Mouse (Mus musculus) forebrain, embryonic 13.5 days (tissue): ENCODE measurements around the gene Sept9. TPM values are rescaled to one million over a fixed set of nuclear protein-coding genes. Genes with fewer than 3 reads are reported as not detected.

ENCODE experiments used
- ATAC-seq: fragments of 200-750 bp; cut with Nextera tagmentation; 2 replicates; pipeline ENCODE4 v1.8.0; 2017
- H3K27ac ChIP-seq: fragments of 300-500 bp; sonication (generic); 2 replicates; pipeline ENCODE4 v1.5.1; 2015; ENCODE audit warnings: inconsistent platforms, mild to moderate bottlenecking, moderate library complexity
- H3K27me3 ChIP-seq: fragments of 300-500 bp; sonication (generic); 2 replicates; pipeline ENCODE4 v1.6.1; 2015; ENCODE audit warnings: mild to moderate bottlenecking, inconsistent platforms
- H3K36me3 ChIP-seq: fragments of 300-500 bp; sonication (generic); 2 replicates; pipeline ENCODE4 v1.6.1; 2015; ENCODE audit warnings: mild to moderate bottlenecking, inconsistent platforms; ENCODE audit not compliant: poor library complexity, severe bottlenecking
- H3K4me1 ChIP-seq: fragments of 300-500 bp; sonication (generic); 2 replicates; pipeline ENCODE4 v1.6.1; 2015; ENCODE audit warnings: inconsistent platforms
- H3K4me2 ChIP-seq: fragments of 300-500 bp; sonication (generic); 2 replicates; pipeline ENCODE4 v1.6.1; 2015; ENCODE audit warnings: inconsistent platforms, mild to moderate bottlenecking, moderate library complexity
- H3K4me3 ChIP-seq: fragments of 300-500 bp; sonication (generic); 2 replicates; pipeline ENCODE4 v1.5.1; 2015; ENCODE audit warnings: mild to moderate bottlenecking, inconsistent platforms
- H3K9ac ChIP-seq: fragments of 300-500 bp; sonication (generic); 2 replicates; pipeline ENCODE4 v1.6.1; 2015; ENCODE audit warnings: mild to moderate bottlenecking, inconsistent platforms
- H3K9me3 ChIP-seq: fragments of 300-500 bp; sonication (generic); replicated peaks from 2 replicates; pipeline ENCODE4 v1.6.1; 2016; ENCODE audit warnings: inconsistent platforms
- WGBS: fragments of 180-500 bp; shearing (Covaris S2); methylation state at CpG from one replicate; pipeline ENCODE4 v1.1.7; 2015; 5-methylcytosine and 5-hydroxymethylcytosine counted together
- polyA plus RNA-seq: library from polyadenylated mRNA; unstranded; fragments of >200 nt; fragmentation: Nextera tagmentation; extraction: Ambion mirVana; gene quantifications from 2 replicates; pipeline ENCODE4 v1.2.1, GENCODE M21; 2015

Sept9 gene
- polyA plus RNA-seq, 1 experiment from 2014 or later: 142 TPM

- no peaks in the 10 kb centered on the region for H3K9me3 ChIP-seq
- no peak overlapping the region for H3K9ac ChIP-seq
- H3K4me1 ChIP-seq: peaks cover 33% of the 10 kb centered on the region
- H3K27ac ChIP-seq: no peak overlapping the region
- WGBS: 94% methylated on average over 4 of the region's 4 CpGs
- H3K4me2 ChIP-seq: no peak overlapping the region
- no peaks in the 10 kb centered on the region for H3K27me3 ChIP-seq
- no peak for ATAC-seq
- H3K4me3 ChIP-seq: no peak overlapping the region
- no peaks in the 10 kb centered on the region for H3K36me3 ChIP-seq
Observed at GRCm38 (mm10) chr11:117251755-117252154, 52.3 kb downstream of the Sept9 start.

DNA sequence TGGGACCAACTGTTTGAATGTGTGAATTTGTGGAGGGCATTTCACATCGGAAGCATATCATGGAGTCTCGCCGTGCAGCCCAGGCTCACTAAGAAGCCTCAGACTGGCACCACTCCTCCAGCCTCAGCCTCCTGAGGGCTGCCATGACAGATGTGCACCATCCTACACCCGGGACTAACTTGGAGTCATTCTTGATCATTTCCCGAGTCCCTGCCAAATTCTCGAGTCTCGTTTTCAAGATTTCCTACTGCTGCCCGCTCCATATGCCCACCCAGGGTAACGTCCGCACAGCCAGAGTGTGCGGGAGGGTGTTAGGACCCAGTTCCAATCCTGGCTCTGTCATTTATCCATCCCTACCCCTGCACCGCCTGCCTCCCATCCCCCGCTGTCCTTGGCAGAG is 53.4 kb downstream of the Sept9 start:
- Histone ChIP-seq H3K4me2 (no peak overlapping the region), H3K4me3 (no peak overlapping the region), H3K27me3 (no peaks in the 10 kb centered on the region), H3K9me3 (no peaks in the 10 kb centered on the region), H3K36me3 (no peaks in the 10 kb centered on the region), H3K27ac (no peak overlapping the region), H3K4me1 (peaks cover 33% of the 10 kb centered on the region), H3K9ac (no peak overlapping the region)
- WGBS: 77% methylated on average over 13 of the region's 13 CpGs
- ATAC-seq: no peak

DNA sequence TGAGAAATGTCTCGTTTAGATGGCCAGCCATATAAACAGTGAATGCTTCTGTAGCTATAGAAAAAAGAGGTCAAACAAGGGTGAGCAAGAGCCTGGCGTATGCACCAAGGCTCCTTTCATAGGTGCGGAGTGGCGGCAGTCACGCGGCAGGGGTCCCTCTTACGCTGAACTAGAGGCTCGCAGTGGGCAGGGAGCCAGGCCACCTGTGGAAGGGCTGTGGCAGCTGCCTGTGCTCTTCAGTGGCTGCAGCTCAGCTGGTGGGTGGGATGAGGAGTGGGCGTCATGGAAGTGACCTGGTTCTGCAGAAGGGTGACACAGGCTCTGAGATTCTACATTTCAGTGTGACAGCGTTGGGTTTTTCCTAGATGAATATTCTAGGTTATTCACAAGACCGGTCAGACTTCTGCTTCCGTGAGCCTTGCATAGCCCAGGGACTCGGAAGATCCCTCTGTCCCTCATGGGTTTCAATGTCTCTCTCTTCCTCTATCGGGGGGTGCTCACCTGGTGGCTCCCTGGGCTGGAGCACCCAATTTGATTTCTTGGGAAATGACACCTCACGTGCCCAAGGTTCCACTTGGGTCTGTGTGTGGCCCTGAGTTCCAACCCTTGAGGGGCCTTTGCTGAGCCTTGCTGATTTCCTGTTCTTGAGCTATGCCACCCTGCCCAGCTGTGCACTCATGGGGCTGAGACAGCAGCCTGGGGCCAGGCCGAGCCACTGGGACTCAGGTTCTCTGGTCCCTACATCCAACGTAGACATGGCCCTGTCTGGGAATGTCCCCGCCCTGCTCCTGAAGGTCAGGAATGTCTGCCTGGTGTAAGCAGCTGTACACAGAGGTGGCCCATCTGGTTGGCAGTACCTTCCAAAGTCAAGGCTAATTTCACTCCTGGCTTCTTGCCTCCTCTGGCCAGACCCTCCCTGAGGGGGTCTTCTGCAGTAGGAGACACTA is 55.0 kb downstream of the Sept9 start:
- no peaks in the 10 kb centered on the region for H3K9me3 ChIP-seq
- peaks cover 19% of the 10 kb centered on the region for H3K4me1 ChIP-seq
- no peaks in the 10 kb centered on the region for H3K36me3 ChIP-seq
- WGBS: 58% methylated on average over 18 of the region's 18 CpGs
- no peak overlapping the region for H3K4me2 ChIP-seq
- ATAC-seq: no peak
- H3K27me3 ChIP-seq: no peaks in the 10 kb centered on the region
- no peak overlapping the region for H3K4me3 ChIP-seq
- no peak overlapping the region for H3K27ac ChIP-seq
- no peak overlapping the region for H3K9ac ChIP-seq

DNA sequence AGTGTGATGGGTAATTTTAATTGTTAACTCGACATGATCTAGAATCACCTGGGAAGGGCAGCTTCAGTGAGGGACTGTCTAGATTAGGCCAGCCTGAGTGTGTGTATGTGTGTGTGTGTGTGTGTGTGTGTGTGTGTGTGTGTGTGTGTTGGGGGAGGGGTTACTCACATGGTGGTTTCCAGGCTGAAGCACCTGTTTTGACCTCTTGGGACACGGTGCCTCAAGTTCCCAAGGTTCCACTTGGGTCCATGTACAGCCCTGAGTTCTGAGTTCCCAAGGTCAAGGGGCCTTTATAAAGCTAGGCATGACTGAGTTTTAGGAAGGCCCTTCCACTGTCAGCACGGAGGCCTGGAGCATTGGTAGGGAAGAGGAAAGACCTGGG is 55.6 kb downstream of the Sept9 start:
- Histone ChIP-seq H3K27ac (no peak overlapping the region), H3K4me1 (peaks cover 15% of the 10 kb centered on the region), H3K9ac (no peak overlapping the region), H3K36me3 (no peaks in the 10 kb centered on the region), H3K4me2 (no peak overlapping the region), H3K4me3 (no peak overlapping the region), H3K27me3 (no peaks in the 10 kb centered on the region), H3K9me3 (no peaks in the 10 kb centered on the region)
- no peak for ATAC-seq
- 87% methylated on average over 3 of the region's 3 CpGs for WGBS

DNA sequence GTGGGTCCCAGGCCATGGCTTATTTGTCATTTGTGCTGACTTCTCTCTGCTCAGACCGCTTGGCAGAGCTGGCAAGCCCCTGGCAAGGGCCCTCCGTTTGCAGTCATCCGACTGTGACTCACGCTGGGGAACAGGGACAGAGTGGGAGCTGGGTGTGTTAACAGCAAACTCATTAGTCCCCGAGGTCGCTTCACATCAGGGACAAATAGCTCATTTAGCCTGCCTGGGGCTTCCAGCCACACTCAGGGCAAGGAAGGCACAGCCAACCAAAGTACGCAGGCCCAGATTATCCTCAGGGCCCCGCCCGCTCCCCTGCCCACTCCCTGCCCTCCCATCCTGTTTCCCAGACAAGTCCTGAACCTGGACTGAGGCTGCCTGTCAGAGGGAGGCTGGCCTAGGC is 56.6 kb downstream of the Sept9 start:
- no peak for ATAC-seq
- H3K4me1 ChIP-seq: peaks cover 18% of the 10 kb centered on the region
- no peaks in the 10 kb centered on the region for H3K36me3 ChIP-seq
- no peak overlapping the region for H3K9ac ChIP-seq
- no peak overlapping the region for H3K4me2 ChIP-seq
- no peak overlapping the region for H3K4me3 ChIP-seq
- H3K9me3 ChIP-seq: no peaks in the 10 kb centered on the region
- H3K27me3 ChIP-seq: no peaks in the 10 kb centered on the region
- no peak overlapping the region for H3K27ac ChIP-seq
- 55% methylated on average over 9 of the region's 9 CpGs for WGBS

DNA sequence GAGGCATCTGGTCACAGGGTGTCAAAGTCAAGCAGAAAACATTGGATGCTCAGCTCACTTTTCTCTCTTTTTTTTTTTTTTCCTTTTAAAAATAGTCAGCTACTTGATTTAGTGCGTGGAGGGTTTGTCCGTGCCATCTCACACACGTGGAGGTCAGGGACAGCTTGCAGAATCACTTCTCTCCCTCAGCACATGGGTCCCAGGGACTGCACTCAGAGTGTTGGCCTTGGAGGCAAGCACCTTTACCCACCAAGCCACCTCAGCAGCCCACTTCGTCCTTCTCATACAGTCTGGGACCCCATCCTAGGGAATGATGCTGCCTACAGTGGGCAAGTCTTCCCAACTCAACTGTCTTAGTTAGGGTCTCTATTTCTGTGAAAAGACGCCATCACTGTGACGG is 57.4 kb downstream of the Sept9 start:
- ATAC-seq: no peak
- no peak overlapping the region for H3K4me3 ChIP-seq
- WGBS: 95% methylated on average over 6 of the region's 6 CpGs
- no peaks in the 10 kb centered on the region for H3K36me3 ChIP-seq
- peaks cover 17% of the 10 kb centered on the region for H3K4me1 ChIP-seq
- no peaks in the 10 kb centered on the region for H3K27me3 ChIP-seq
- H3K9me3 ChIP-seq: no peaks in the 10 kb centered on the region
- H3K27ac ChIP-seq: no peak overlapping the region
- H3K4me2 ChIP-seq: no peak overlapping the region
- no peak overlapping the region for H3K9ac ChIP-seq

GRCm38 (mm10) chr11:117257266-117257665 is 57.8 kb downstream of the Sept9 start:
- H3K4me1 ChIP-seq: peaks cover 17% of the 10 kb centered on the region
- no peaks in the 10 kb centered on the region for H3K27me3 ChIP-seq
- H3K27ac ChIP-seq: no peak overlapping the region
- H3K36me3 ChIP-seq: no peaks in the 10 kb centered on the region
- no peak overlapping the region for H3K9ac ChIP-seq
- WGBS: 85% methylated on average over 1 of the region's 1 CpGs
- H3K4me3 ChIP-seq: no peak overlapping the region
- H3K4me2 ChIP-seq: no peak overlapping the region
- no peaks in the 10 kb centered on the region for H3K9me3 ChIP-seq
- ATAC-seq: no peak

DNA sequence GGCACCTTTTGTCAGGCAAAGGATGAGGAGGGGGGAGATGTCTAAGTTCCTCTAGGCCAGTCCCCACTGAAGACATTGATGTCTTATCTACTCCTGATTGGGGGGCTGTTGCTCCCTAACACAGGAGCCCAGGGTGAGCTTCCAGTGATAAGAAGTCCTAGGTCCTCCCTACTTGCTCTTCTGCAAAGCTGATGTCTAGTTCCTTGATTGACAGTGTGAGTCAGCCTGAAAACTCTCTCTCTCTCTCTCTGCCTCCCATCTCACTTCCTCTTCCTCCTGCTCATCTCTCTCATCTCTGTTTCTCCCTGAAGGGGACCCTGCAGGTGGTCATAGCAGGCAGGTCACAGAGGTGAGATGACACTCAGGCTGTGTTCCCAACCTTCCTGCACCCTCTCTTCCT is 58.4 kb downstream of the Sept9 start:
- Histone ChIP-seq H3K4me2 (no peak overlapping the region), H3K9ac (no peak overlapping the region), H3K4me1 (peaks cover 17% of the 10 kb centered on the region), H3K9me3 (no peaks in the 10 kb centered on the region), H3K4me3 (no peak overlapping the region), H3K27me3 (no peaks in the 10 kb centered on the region), H3K36me3 (no peaks in the 10 kb centered on the region), H3K27ac (no peak overlapping the region)
- ATAC-seq: no peak

GRCm38 (mm10) chr11:117259178-117259960 is 59.9 kb downstream of the Sept9 start:
- Histone ChIP-seq H3K4me3 (no peak overlapping the region), H3K27me3 (peaks cover 1% of the 10 kb centered on the region; the same call in 1 of the 2 replicates), H3K9ac (no peak overlapping the region), H3K4me2 (no peak overlapping the region), H3K36me3 (no peaks in the 10 kb centered on the region), H3K27ac (no peak overlapping the region), H3K4me1 (peaks cover 20% of the 10 kb centered on the region), H3K9me3 (no peaks in the 10 kb centered on the region)
- no peak for ATAC-seq
- WGBS: 82% methylated on average over 9 of the region's 9 CpGs

DNA sequence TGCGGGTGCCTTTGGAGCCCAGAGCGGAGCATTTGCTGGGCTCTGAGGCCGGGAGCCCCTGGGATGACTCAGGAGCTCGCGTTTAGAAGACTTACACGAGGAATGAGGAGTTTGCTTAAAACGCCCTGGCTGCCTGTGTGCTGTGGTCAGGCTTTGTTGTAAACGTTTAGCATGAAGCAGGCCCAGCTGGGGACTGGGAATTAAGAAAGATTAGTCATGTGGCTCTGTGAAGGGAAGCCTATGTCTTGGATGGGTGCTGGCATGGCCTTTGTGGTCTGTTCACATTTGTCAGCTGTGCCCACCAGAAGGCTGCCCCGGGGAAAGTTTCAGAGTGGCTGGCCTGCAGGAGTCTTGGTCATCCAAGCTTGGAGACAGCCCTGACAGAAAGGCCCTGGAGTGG is 61.2 kb downstream of the Sept9 start:
- H3K36me3 ChIP-seq: no peaks in the 10 kb centered on the region
- peaks cover 32% of the 10 kb centered on the region for H3K4me1 ChIP-seq
- peaks cover 6% of the 10 kb centered on the region; the same call in 1 of the 2 replicates for H3K27me3 ChIP-seq
- H3K27ac ChIP-seq: no peak overlapping the region
- 50% methylated on average over 9 of the region's 9 CpGs for WGBS
- H3K9ac ChIP-seq: no peak overlapping the region
- H3K4me3 ChIP-seq: no peak overlapping the region
- ATAC-seq: no peak
- no peaks in the 10 kb centered on the region for H3K9me3 ChIP-seq
- H3K4me2 ChIP-seq: no peak overlapping the region

GRCm38 (mm10) chr11:117263096-117263808 is 63.8 kb downstream of the Sept9 start:
- Histone ChIP-seq H3K27me3 (peaks cover 6% of the 10 kb centered on the region; the same call in 1 of the 2 replicates), H3K36me3 (no peaks in the 10 kb centered on the region), H3K9ac (no peak overlapping the region), H3K4me1 (peaks cover 53% of the 10 kb centered on the region), H3K4me3 (no peak overlapping the region), H3K27ac (no peak overlapping the region), H3K9me3 (no peaks in the 10 kb centered on the region), H3K4me2 (no peak overlapping the region)
- ATAC-seq: no peak
- WGBS: 60% methylated on average over 9 of the region's 9 CpGs
